Mouse (Mus musculus) spleen, adult 2 months (tissue): ENCODE data around the gene Fyttd1.
"Not testable (repeated sequence)": the region's sequence is repeated elsewhere in the genome, so short reads cannot be mapped to it uniquely, and the experiment has no call there.

Experiments
- CTCF ChIP-seq: fragments of 200-500 bp; IDR thresholded peaks from 2 replicates; pipeline ENCODE4 v1.5.1; 2011; ENCODE audit warnings: mild to moderate bottlenecking, inconsistent platforms; ENCODE audit not compliant: insufficient read depth, insufficient read length, insufficient replicate concordance; ENCODE audit errors: extremely low read depth
- POLR2A ChIP-seq: fragments of 200-500 bp; IDR thresholded peaks from 2 replicates; pipeline ENCODE4 v1.6.1; 2011; ENCODE audit warnings: low read depth, low read length, inconsistent platforms

DNA sequence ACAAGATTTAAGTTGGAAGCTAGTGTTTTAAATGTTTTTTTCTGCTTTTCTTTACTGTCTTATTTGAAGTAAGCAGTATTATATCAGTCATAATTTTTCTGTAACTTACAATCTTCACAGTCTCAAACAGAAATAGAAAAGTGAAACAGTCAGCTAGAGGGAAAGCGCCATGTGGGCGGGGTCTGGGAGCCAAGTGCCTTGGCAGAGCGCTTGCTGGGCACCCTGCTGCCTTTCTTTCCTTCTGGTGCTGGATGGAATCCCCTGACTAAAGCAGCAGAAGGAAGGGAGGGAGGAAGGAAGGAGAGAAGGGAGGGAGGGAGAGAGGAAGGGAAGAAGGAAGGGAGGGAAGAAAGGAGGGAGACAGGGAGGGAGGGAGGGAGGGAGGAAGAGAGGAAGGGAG, 62.0 kb downstream of the Fyttd1 start:
- TF ChIP-seq POLR2A, CTCF: not testable (repeated sequence)
